Comparison of ENCODE assay signal across 10 mouse cellular contexts in genomic region chr3:88363700-88364099, GRCm38 (mm10). TPM values are rescaled to one million over a fixed set of nuclear protein-coding genes. Genes with fewer than 3 reads are reported as not detected.
DNase-seq lines count a peak whose midpoint lies in the region; ATAC-seq and TF ChIP-seq lines count a peak whose summit lies in the region.
"Had no signal": no experiment of that assay in that cellular context is flagged by ENCODE, and none has a peak within 500 bp of the region (broad histone marks: within the 10 kb centered on the region; RNA-seq: fewer than 3 reads in every experiment).

No protein-coding gene starts in this region.

- H3K4me2 ChIP-seq in heart, postnatal 0 days (ENCODE audit: low read depth, low read length), result no peak overlapping the region
- peak overlapping the region; percentile 67 for H3K4me2 ChIP-seq in liver, embryonic 16.5 days (ENCODE audit: low read depth, low read length)

- WGBS in bone marrow, adult 2 months, result 55% methylated on average over 4 of the region's 4 CpGs
- WGBS in heart, postnatal 0 days, result 32% methylated on average over 4 of the region's 4 CpGs
- WGBS in liver, embryonic 16.5 days (ENCODE audit: insufficient replicate concordance), result 22% methylated on average over 4 of the region's 4 CpGs

- no peak overlapping the region for H3K4me3 ChIP-seq in bone marrow, adult 2 months (replicated peaks; ENCODE audit: control insufficient read depth, low read depth, low read length)
- H3K4me3 ChIP-seq in heart, postnatal 0 days (ENCODE audit: low read depth, low read length), result no peak overlapping the region
- peak overlapping the region; percentile 59 for H3K4me3 ChIP-seq in liver, embryonic 16.5 days (ENCODE audit: low read depth, low read length)

- H3K36me3 ChIP-seq in heart, postnatal 0 days (replicated peaks; ENCODE audit: control insufficient read depth, insufficient read depth, low read length), result peaks cover 39% of the 10 kb centered on the region
- H3K36me3 ChIP-seq in liver, embryonic 16.5 days (ENCODE audit: control insufficient read depth, insufficient read depth), result peaks cover 36% of the 10 kb centered on the region

- H3K9ac ChIP-seq in heart, postnatal 0 days (replicated peaks; ENCODE audit: low read depth, low read length), result no peak overlapping the region
- peak overlapping the region; percentile 59 for H3K9ac ChIP-seq in liver, embryonic 16.5 days (ENCODE audit: low read depth, low read length)

- intact Hi-C loops in gastrocnemius, postnatal 14 days (cut with DNase I; ENCODE audit: low total_unique reads), result no loop called here

- no peak for TF ChIP-seq CTCF in bone marrow, adult 2 months (IDR thresholded peaks at IDR 0.05; ENCODE audit: control insufficient read depth, insufficient read depth, low read length)
- TF ChIP-seq CTCF in heart, postnatal 0 days (IDR thresholded peaks at IDR 0.05; ENCODE audit: low read depth), result no peak

- no peak for TF ChIP-seq POLR2A in bone marrow, adult 2 months (IDR thresholded peaks at IDR 0.05; ENCODE audit: borderline replicate concordance, control insufficient read depth, low read depth, low read length)

- peak overlapping the region; percentile 2; the same call in 1 of the 2 replicates for H3K27ac ChIP-seq in bone marrow, adult 2 months (ENCODE audit: control insufficient read depth, insufficient read depth, low read depth, low read length, poor library complexity)
- peak overlapping the region; percentile 30; the same call in 1 of the 2 replicates for H3K27ac ChIP-seq in heart, postnatal 0 days (ENCODE audit: low read depth)
- peak overlapping the region; percentile 87 for H3K27ac ChIP-seq in liver, embryonic 16.5 days (ENCODE audit: low read length)
- H3K27ac ChIP-seq: macrophage had no signal

- peaks cover 10% of the 10 kb centered on the region for H3K27me3 ChIP-seq in heart, postnatal 0 days (ENCODE audit: control insufficient read depth, insufficient read depth, low read length)
- H3K27me3 ChIP-seq in liver, embryonic 16.5 days (ENCODE audit: control insufficient read depth, insufficient read depth, low read depth, low read length), result peaks cover 17% of the 10 kb centered on the region

- no peak for TF ChIP-seq EP300 in heart, postnatal 0 days (IDR thresholded peaks at IDR 0.05; ENCODE audit: low read depth)

- peak; percentile 13; the same call in 1 of the 2 replicates for ATAC-seq in heart, postnatal 0 days (ENCODE audit: insufficient read depth, low read depth)
- peak; percentile 94 for ATAC-seq in liver, embryonic 16.5 days (ENCODE audit: low read depth)
- no peak for ATAC-seq in megakaryocyte, adult 5-6 weeks (ENCODE audit: poor library complexity, severe bottlenecking)

- H3K9me3 ChIP-seq in heart, postnatal 0 days (replicated peaks; ENCODE audit: control insufficient read depth, low read length), result no peaks in the 10 kb centered on the region
- no peaks in the 10 kb centered on the region for H3K9me3 ChIP-seq in liver, embryonic 16.5 days (replicated peaks; ENCODE audit: control insufficient read depth, low read length)

- H3K4me1 ChIP-seq in bone marrow, adult 2 months (ENCODE audit: control insufficient read depth, insufficient read depth, low read length), result peaks cover 2% of the 10 kb centered on the region
- H3K4me1 ChIP-seq in heart, postnatal 0 days (ENCODE audit: control insufficient read depth, insufficient read depth), result no peaks in the 10 kb centered on the region; the same call in 1 of the 2 replicates
- peaks cover 53% of the 10 kb centered on the region for H3K4me1 ChIP-seq in liver, embryonic 16.5 days (ENCODE audit: control insufficient read depth, low read depth, low read length)

- peak; percentile 25 to 29 for DNase-seq in heart, adult 18-20 months
- no peak for DNase-seq in heart, postnatal 4 days
- DNase-seq in heart, postnatal 0 days (ENCODE audit: low spot score), result no peak
- no peak for DNase-seq in kidney, adult 18-20 months
- no peak for DNase-seq in gastrocnemius, postnatal 14 days

RNA-seq across cellular contexts. Expression of gene Paqr6, which starts 0.7 kb away (rescaled TPM):
- under 1 TPM; 0.60 to 0.67 TPM for total RNA-seq in heart, adult 18-20 months (2021)
- under 1 TPM; 0.47 to 0.86 TPM for total RNA-seq in heart, postnatal 4 days (2021)
- polyA plus RNA-seq in bone marrow, adult 2 months (2011; ENCODE audit: insufficient read depth, insufficient read length, low replicate concordance, missing spikeins), result 3.6 TPM in 1 of 2 replicates, not detected in the other
- total RNA-seq in heart, postnatal 0 days (2014; rRNA removed; ENCODE audit: low replicate concordance), result not detected in 2 replicates
- polyA plus RNA-seq in heart, postnatal 0 days (2015; fragmentation: Nextera tagmentation; extraction: Ambion mirVana), result 1.2 and 1.7 TPM in 2 replicates
- polyA plus RNA-seq in liver, embryonic 16.5 days (2015; fragmentation: Nextera tagmentation; extraction: Ambion mirVana), result 5.9 and 7.0 TPM in 2 replicates
- 1 to 10 TPM in 1 of 2 experiments, under 1 TPM in 1; 0.22 to 1.5 TPM for total RNA-seq in gastrocnemius, postnatal 14 days (2021)
- not detected in 2 replicates for total RNA-seq in megakaryocyte, adult 5-6 weeks (2015)
- total RNA-seq in megakaryocyte, adult 5-6 weeks (2017), result not detected in 2 replicates
- polyA plus RNA-seq: G1E, macrophage had no signal

RNA-seq across cellular contexts. Expression of gene Bglap3, which starts 8.8 kb away (rescaled TPM):
- not detected for total RNA-seq in heart, adult 18-20 months (2021)
- total RNA-seq in heart, postnatal 4 days (2021), result not detected
- 2.0 TPM in 1 of 2 replicates, not detected in the other for polyA plus RNA-seq in bone marrow, adult 2 months (2011; ENCODE audit: insufficient read depth, insufficient read length, low replicate concordance, missing spikeins)
- total RNA-seq in heart, postnatal 0 days (2014; rRNA removed; ENCODE audit: low replicate concordance), result not detected in 2 replicates
- not detected in 2 replicates for polyA plus RNA-seq in heart, postnatal 0 days (2015; fragmentation: Nextera tagmentation; extraction: Ambion mirVana)
- 0.15 and 0.69 TPM in 2 replicates for polyA plus RNA-seq in liver, embryonic 16.5 days (2015; fragmentation: Nextera tagmentation; extraction: Ambion mirVana)
- not detected for total RNA-seq in gastrocnemius, postnatal 14 days (2021)
- total RNA-seq in megakaryocyte, adult 5-6 weeks (2015), result not detected in 2 replicates
- total RNA-seq in megakaryocyte, adult 5-6 weeks (2017), result not detected in 2 replicates
- polyA plus RNA-seq: G1E, macrophage had no signal

RNA-seq across cellular contexts. Expression of gene Bglap2, which starts 14.8 kb away (rescaled TPM):
- total RNA-seq in heart, adult 18-20 months (2021), result not detected
- not detected for total RNA-seq in heart, postnatal 4 days (2021)
- polyA plus RNA-seq in bone marrow, adult 2 months (2011; ENCODE audit: insufficient read depth, insufficient read length, low replicate concordance, missing spikeins), result 13.5 and 129 TPM in 2 replicates
- total RNA-seq in heart, postnatal 0 days (2014; rRNA removed; ENCODE audit: low replicate concordance), result not detected in 2 replicates
- polyA plus RNA-seq in heart, postnatal 0 days (2015; fragmentation: Nextera tagmentation; extraction: Ambion mirVana), result not detected in 2 replicates
- not detected in 2 replicates for polyA plus RNA-seq in liver, embryonic 16.5 days (2015; fragmentation: Nextera tagmentation; extraction: Ambion mirVana)
- not detected for total RNA-seq in gastrocnemius, postnatal 14 days (2021)
- 0.84 TPM in 1 of 2 replicates, not detected in the other for total RNA-seq in megakaryocyte, adult 5-6 weeks (2015)
- 0.66 TPM in 1 of 2 replicates, not detected in the other for total RNA-seq in megakaryocyte, adult 5-6 weeks (2017)
- total RNA-seq: G1E had no signal
- polyA plus RNA-seq: G1E, macrophage had no signal

RNA-seq across cellular contexts. Expression of gene Bglap, which starts 20.6 kb away (rescaled TPM):
- total RNA-seq in heart, adult 18-20 months (2021), result not detected
- not detected for total RNA-seq in heart, postnatal 4 days (2021)
- polyA plus RNA-seq in bone marrow, adult 2 months (2011; ENCODE audit: insufficient read depth, insufficient read length, low replicate concordance, missing spikeins), result 56.2 and 336 TPM in 2 replicates
- not detected in 2 replicates for total RNA-seq in heart, postnatal 0 days (2014; rRNA removed; ENCODE audit: low replicate concordance)
- not detected in 2 replicates for polyA plus RNA-seq in heart, postnatal 0 days (2015; fragmentation: Nextera tagmentation; extraction: Ambion mirVana)
- polyA plus RNA-seq in liver, embryonic 16.5 days (2015; fragmentation: Nextera tagmentation; extraction: Ambion mirVana), result not detected in 2 replicates
- not detected for total RNA-seq in gastrocnemius, postnatal 14 days (2021)
- total RNA-seq in megakaryocyte, adult 5-6 weeks (2015), result 0.93 and 1.5 TPM in 2 replicates
- 5.0 and 6.3 TPM in 2 replicates for total RNA-seq in megakaryocyte, adult 5-6 weeks (2017)
- total RNA-seq: G1E had no signal
- polyA plus RNA-seq: G1E, macrophage had no signal

RNA-seq across cellular contexts. Expression of gene Smg5, which starts 27.6 kb away (rescaled TPM):
- 10 to 100 TPM; 48.3 to 55.9 TPM for total RNA-seq in heart, adult 18-20 months (2021)
- 10 to 100 TPM; 53.2 to 61.3 TPM for total RNA-seq in heart, postnatal 4 days (2021)
- polyA plus RNA-seq in bone marrow, adult 2 months (2011; ENCODE audit: insufficient read depth, insufficient read length, low replicate concordance, missing spikeins), result 37.2 and 65.6 TPM in 2 replicates
- 54.3 and 60.8 TPM in 2 replicates for total RNA-seq in heart, postnatal 0 days (2014; rRNA removed; ENCODE audit: low replicate concordance)
- polyA plus RNA-seq in heart, postnatal 0 days (2015; fragmentation: Nextera tagmentation; extraction: Ambion mirVana), result 25.1 TPM in 2 replicates
- polyA plus RNA-seq in liver, embryonic 16.5 days (2015; fragmentation: Nextera tagmentation; extraction: Ambion mirVana), result 27.7 and 30.8 TPM in 2 replicates
- 10 to 100 TPM; 29.2 to 32.4 TPM for total RNA-seq in gastrocnemius, postnatal 14 days (2021)
- total RNA-seq in megakaryocyte, adult 5-6 weeks (2015), result 20.6 and 21.1 TPM in 2 replicates
- 34.5 and 48.0 TPM in 2 replicates for total RNA-seq in megakaryocyte, adult 5-6 weeks (2017)

Comparison
In these comparisons a context has a peak if more than half of its experiments do, and no peak if none do; other contexts are left out.
1. DNase-seq: peak in heart, adult 18-20 months (2 of 2); none in heart, postnatal 4 days (single experiment), heart, postnatal 0 days (single experiment), kidney, adult 18-20 months (single experiment) and gastrocnemius, postnatal 14 days (single experiment).
2. H3K27ac ChIP-seq: peak in every context shown above with its lines; median percentile 87 in liver, embryonic 16.5 days; 30 in heart, postnatal 0 days; 2 in bone marrow, adult 2 months.